Mouse (Mus musculus) cerebellum, adult 2 months (tissue): ENCODE data around the gene Sirt4. TPM values are rescaled to one million over a fixed set of nuclear protein-coding genes. Genes with fewer than 3 reads are reported as not detected.
"Not testable (repeated sequence)": the region's sequence is repeated elsewhere in the genome, so short reads cannot be mapped to it uniquely, and the experiment has no call there.

ENCODE experiments used
- DNase-seq, 2 experiments: peaks; one replicate each; pipeline ENCODE4 v3.0.0; 2021
- H3K27ac ChIP-seq: fragments of 200-500 bp; 2 replicates; pipeline ENCODE4 v1.5.1; 2012; ENCODE audit warnings: low read length, control low read depth, inconsistent platforms; ENCODE audit not compliant: insufficient read depth
- H3K27me3 ChIP-seq: fragments of 200-500 bp; 2 replicates; pipeline ENCODE4 v1.6.1; 2012; ENCODE audit warnings: inconsistent platforms, mild to moderate bottlenecking, low read length, moderate library complexity; ENCODE audit not compliant: control insufficient read depth, insufficient read depth
- H3K4me1 ChIP-seq: fragments of 200-500 bp; 2 replicates; pipeline ENCODE4 v1.6.1; 2011; ENCODE audit warnings: low read length; ENCODE audit not compliant: control insufficient read depth, insufficient read depth
- H3K4me3 ChIP-seq: fragments of 200-500 bp; replicated peaks from 2 replicates; pipeline ENCODE3; 2011; ENCODE audit warnings: mild to moderate bottlenecking, low read depth, low read length, control low read depth; ENCODE audit not compliant: insufficient read depth
- CTCF ChIP-seq: fragments of 200-500 bp; IDR thresholded peaks from 2 replicates; pipeline ENCODE4 v1.5.1; 2011; ENCODE audit warnings: low read depth, mild to moderate bottlenecking, control low read depth, low read length, moderate library complexity, borderline replicate concordance; ENCODE audit not compliant: insufficient read depth
- POLR2A ChIP-seq: fragments of 200-500 bp; IDR thresholded peaks from 2 replicates; pipeline ENCODE4 v1.6.1; 2011; ENCODE audit warnings: low read length, control low read depth, borderline replicate concordance; ENCODE audit not compliant: insufficient read depth
- WGBS: fragments of 180-500 bp; shearing (Covaris S2); methylation state at CpG from one replicate; pipeline ENCODE4 v1.1.7; 2018; 5-methylcytosine and 5-hydroxymethylcytosine counted together
- polyA plus RNA-seq: library from polyadenylated mRNA; depleted of rRNA; stranded (reverse); fragments of >200 nt; gene quantifications from 2 replicates; pipeline ENCODE4 v1.2.3, GENCODE M21; 2012

The Sirt4 gene
- polyA plus RNA-seq, 1 experiment, result 114 TPM

DNA sequence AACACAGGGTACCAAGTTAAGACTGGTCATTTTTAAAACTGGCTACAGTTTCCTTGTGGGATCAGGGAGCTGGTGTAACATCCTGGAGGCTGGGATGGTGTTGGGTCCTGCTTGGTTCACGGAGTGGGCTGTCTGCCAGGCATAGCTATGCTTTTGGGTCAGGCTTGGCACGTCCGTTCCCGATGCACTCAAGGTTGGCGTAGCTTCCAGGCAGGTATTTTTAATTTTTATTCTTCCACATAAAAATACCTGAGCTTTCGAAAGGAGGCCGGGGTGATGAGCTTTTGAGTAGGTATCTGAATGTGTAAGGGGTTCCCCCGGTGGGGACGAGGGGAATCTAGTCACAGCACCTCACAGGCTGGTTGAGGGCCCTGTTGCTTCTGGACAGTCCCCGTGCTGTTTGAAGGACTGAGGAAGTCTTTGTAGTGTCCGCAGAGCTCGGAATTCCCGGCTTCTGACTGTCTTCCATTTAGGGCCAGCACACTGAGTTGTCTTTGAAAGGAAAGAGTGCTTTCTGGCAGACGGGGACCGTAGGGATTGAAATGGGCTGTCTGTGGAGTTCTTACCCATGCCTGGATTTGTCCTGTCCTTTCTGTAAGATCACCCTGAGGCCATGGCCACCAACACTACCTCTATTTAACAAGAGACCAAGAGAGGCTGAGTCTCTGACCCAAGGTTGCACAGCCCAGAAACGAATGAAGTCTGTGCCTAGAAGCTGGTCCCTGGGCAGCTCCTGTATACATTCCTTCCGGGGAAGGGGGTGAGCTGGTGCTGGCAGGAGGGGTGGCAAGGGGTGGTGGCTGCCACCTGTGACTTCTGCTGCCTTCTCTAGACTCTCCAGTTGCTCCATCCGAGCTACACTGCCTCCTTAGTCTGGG lies 23.7 kb upstream of the Sirt4 start:
- peak; percentile 82 for DNase-seq
- Histone ChIP-seq H3K4me3 (peak overlapping the region; percentile 82), H3K27ac (peak overlapping the region; percentile 80), H3K4me1 (peaks cover 16% of the 10 kb centered on the region), H3K27me3 (no peaks in the 10 kb centered on the region)
- no peak for TF ChIP-seq POLR2A
- no peak for TF ChIP-seq CTCF
- 2% methylated on average over 18 of the region's 18 CpGs for WGBS

DNA sequence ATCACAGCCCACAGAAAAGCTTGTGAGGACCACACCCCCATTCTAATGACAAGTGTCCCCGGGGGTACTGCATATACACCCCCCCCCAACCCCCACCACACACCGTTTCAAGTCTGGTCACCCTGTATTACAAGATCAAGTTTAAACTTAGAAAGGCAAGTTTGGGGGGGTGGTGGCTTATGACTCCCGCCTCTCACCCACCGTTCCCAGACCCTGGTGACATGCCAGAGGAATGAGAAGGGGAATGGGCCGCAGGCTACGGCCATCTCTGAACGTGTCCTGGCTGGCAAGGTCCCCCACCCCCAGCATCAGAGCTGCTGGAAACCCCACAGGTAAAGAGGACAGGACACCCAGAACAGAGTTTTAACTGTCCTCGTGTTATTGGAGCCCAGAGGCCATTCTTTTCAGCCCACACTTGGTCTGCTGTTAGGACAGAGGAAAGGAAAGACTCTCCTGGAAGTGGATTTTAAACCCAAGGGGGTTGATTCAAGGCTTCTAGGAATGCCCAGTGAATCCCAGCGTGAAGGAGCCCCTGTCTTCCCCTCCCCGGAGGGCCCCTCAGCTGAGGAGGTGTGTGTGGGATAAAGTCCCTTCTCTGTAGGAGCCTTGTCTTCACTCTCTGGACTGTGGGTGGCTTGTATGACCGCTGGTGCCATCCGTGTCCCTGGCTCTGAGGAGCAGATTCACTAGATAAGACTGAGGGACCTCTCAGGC lies 22.9 kb upstream of the Sirt4 start:
- whole genome bisulfite sequencing, result 1% methylated on average over 12 of the region's 12 CpGs
- Histone ChIP-seq H3K4me3 (peak overlapping the region; percentile 82), H3K4me1 (peaks cover 14% of the 10 kb centered on the region), H3K27ac (peak overlapping the region; percentile 67), H3K27me3 (no peaks in the 10 kb centered on the region)
- peak; percentile 41 to 51 for DNase-seq
- TF ChIP-seq POLR2A (no peak), CTCF (no peak)

DNA sequence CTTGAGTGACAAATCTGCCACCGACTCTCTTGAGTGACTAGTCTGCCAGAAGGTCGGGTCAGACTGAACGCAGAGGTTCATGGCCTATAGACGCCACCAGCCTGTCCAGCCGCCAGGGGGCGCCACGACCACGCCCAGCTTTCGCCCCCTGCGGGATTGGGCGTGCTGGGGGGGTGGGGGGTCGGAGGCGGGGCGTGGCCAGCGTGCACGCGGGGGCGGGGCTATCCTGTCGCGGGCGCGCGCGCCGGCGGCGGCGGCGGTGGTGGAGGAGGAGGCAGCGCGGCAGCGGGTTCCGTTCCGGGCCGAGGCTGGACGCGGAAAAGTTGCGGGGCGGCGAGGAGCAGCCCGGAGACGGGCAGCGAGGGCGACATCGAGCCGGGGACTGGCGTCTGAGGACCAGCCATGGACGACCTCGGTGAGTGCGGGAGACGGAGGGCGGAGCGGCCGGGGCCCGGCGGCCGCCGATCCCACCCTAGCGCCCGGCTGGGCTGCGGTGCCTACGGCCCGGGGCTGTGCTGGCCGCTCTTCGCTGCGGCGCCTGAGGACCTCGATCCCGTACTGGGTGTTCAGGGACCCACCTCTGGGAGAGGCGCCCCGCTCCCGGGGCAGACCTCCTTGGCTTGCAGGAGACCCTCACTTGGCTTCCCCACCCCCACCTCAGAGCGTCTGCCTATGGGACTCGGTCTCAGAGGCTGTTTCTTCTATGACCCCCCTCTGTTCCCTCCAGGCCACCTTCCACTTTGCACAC lies 22.1 kb upstream of the Sirt4 start, which contains the start of gene Pxn:
TSS of gene Pxn (plus strand) at position 223 of the 748 bp plus-strand sequence.
- peak; percentile 91 to 96 for DNase-seq
- H3K4me1 ChIP-seq, result peaks cover 9% of the 10 kb centered on the region
- H3K4me3 ChIP-seq, result peak within 1 kb of the TSS; percentile 82
- WGBS, result 2% methylated on average over 70 of the region's 74 CpGs
- H3K27me3 ChIP-seq, result no peaks in the 10 kb centered on the region
- H3K27ac ChIP-seq, result peak within 1 kb of the TSS; percentile 78
- TF ChIP-seq POLR2A, result peak; percentile 84
- peak; percentile 87 for TF ChIP-seq CTCF

DNA sequence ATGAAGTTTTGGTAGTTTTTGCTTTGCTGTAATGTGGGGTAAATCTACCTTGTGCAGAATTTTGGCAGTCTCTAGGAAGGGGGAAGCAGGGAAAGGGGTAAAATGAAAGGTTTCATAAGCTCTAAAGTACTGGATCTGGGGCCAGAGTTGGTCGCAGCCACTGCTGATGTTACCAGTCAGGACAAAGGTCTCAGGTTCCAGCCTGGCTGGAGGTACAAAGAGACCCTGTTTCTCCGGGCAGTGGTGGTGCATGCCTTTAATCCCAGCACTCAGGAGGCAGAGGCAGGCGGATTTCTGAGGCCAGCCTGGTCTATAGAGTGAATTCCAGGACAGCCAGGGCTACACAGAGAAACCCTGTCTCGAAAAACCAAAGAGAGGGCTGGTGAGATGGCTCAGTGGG lies 21.1 kb upstream of the Sirt4 start:
- not testable (repeated sequence) for H3K27me3 ChIP-seq, H3K27ac ChIP-seq, DNase-seq, H3K4me3 ChIP-seq, H3K4me1 ChIP-seq
- 74% methylated on average over 4 of the region's 4 CpGs for WGBS

DNA sequence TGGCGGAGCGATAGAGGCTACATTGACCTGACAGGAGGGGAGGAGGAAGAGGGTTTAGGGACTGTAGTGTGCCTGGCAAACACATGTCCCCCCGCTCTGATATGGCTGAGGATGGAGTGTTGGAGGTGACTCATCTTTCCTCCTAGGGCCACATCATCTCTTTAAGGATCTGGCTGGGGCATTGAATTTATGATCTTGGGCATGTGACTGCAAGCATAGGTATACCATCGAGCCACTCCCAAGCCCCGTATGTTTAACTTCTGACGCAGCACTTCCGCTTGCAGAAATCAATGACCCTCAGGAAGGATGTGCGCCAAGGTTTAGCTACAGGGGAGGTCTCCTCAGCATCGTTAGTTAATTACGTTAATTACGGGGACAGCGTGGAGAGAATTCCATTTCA lies 18.5 kb upstream of the Sirt4 start:
- no peak overlapping the region for H3K27ac ChIP-seq
- no peak overlapping the region for H3K4me3 ChIP-seq
- no peak for DNase-seq
- TF ChIP-seq CTCF, result no peak
- WGBS, result 69% methylated on average over 12 of the region's 12 CpGs
- peaks cover 5% of the 10 kb centered on the region; the same call in 1 of the 2 replicates for H3K4me1 ChIP-seq
- no peaks in the 10 kb centered on the region for H3K27me3 ChIP-seq

DNA sequence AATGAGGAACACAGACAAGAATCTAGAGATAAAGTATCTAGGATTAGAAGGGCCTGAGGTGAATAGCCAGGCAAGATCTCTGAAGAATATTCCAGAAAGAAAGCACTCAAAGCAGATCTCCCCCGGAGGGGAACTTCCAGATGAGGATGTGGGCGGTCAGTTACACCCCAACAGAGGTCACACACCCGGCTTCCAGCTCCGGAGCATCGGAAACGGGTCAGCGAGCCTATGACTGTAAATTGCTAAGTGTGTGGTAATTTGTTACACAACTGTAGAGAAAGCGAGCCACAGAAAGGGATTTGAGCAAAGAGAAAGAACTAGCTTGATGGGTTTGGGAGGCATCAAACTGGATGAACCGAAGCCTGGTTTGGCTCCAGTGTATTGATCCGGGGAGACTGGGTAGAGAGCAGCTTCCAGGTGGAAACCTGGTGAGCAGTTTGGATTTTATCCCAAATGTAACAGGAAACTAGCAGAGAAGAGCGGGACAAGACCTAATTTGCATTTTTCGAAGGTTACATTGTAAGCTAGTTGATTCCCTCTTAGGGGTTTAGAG lies 15.9 kb upstream of the Sirt4 start:
- Histone ChIP-seq H3K27me3 (no peaks in the 10 kb centered on the region), H3K27ac (no peak overlapping the region), H3K4me3 (no peak overlapping the region), H3K4me1 (peaks cover 6% of the 10 kb centered on the region; the same call in 1 of the 2 replicates)
- WGBS, result 85% methylated on average over 12 of the region's 12 CpGs
- DNase-seq, result no peak
- TF ChIP-seq CTCF, result no peak
- TF ChIP-seq POLR2A, result no peak
